Mouse (Mus musculus): ENCODE results near the gene Ppil1.

Gene Ppil1

DNA sequence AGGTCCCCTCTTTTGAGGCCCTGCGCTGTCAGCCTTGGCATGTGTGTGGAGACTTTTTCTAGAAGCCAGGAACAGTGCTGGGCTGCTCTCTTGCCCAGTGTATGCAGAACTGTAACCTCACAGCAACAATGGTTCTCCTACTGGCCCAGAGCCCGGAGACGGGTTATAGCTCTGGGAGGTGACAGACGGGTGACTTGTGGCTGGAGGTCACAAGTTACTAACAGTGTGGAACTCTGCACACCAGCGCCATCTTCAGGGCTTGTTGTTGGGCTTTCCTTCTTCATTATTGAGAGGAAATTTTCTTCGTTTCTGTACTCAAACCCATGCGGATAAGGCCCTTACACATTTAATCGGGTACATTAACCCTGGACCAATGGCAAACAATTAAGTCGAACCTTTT is 14.5 kb downstream of the Ppil1 start:
- no peak for DNase-seq

- no peak for DNase-seq
Measured at GRCm38 (mm10) chr17:29247881-29248280, 16.1 kb downstream of the Ppil1 start.

- DNase-seq: peak; percentile 41
Measured at GRCm38 (mm10) chr17:29246602-29247001, 17.4 kb downstream of the Ppil1 start.

DNA sequence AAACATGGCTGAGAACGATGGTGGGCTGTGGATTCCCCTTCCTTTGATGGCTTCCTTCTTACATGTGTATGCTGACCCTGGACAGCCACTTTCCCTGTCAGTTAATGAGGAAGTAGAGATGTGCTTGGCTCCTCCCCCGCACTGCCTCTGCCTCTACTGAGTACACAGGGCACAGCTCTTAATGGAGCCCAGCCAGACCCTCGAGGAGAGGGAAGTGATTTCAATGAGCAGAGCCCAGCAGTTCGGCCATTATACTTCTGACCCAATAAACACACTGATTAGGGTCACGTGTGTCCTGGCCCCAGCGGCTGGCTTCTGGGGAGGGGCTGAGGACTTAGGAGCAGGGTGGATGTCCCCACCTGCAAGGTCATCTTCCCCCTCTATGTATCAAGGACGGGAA is 18.3 kb downstream of the Ppil1 start:
- no peak for DNase-seq

GRCm38 (mm10) chr17:29244912-29245311 is 19.1 kb downstream of the Ppil1 start:
- DNase-seq: no peak

DNA sequence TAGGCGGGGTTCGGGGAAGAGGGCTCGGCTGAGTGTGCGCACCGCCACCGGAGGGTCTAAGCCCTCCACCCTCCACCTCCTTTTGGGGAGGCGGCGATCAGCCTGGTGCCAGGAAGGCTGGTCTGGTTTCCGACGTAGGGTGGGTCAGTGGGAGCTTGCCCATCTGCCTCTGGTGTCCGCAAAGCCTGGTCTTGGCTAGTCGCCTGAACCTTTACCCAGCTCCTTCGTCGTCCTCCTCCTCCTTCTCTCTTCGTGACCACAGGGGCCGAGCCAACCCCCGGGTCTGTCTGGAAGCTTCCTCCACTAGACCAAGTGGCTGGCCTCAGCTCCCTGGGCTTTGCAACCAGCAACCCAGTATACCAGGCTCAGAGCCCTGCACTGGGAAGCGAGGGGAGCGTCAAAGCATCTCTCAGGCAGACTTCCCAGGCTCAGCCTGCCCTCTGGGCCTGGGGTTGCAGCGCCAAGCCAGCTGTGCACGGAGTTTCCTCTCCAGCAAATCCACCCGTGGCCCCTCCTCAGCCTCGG is 25.5 kb downstream of the Ppil1 start:
- peak; percentile 16 for DNase-seq

DNA sequence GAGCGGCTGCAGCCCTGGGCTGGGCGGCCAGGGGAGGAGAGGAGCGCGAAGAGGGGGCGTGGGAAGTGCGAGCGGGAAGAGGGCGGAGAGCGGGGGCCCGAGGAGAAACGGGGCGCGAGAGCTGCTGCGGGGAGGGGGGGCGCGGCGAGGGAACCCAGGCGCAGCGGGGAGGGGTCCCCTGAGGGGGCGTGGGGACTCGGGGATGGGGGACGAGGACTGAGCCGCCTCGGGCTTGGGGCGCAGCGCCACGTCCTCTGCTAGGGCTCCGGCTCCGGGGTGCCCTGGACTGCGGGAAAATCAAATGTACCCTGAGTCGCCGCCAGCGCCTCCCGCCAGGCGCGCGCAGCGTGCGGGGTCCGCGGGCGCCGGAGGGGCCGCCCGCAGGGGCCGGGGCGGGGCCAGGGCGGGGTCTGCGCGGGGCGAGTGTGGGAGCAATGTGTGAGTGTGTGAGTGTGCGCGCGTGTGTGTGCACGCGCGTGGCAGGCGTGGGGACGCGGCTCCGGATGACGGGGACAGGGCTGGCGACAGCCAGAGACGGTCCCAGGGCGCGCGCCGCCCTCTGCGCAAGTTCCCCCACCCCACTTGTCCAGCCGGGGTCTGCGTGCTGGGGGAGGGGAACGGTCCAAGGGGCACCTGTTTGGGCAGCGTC is 26.1 kb downstream of the Ppil1 start, which contains the start of gene Cpne5:
TSS of gene Cpne5 (minus strand) at position 396 of the 649 bp plus-strand sequence.
- peak; percentile 12 for DNase-seq

DNA sequence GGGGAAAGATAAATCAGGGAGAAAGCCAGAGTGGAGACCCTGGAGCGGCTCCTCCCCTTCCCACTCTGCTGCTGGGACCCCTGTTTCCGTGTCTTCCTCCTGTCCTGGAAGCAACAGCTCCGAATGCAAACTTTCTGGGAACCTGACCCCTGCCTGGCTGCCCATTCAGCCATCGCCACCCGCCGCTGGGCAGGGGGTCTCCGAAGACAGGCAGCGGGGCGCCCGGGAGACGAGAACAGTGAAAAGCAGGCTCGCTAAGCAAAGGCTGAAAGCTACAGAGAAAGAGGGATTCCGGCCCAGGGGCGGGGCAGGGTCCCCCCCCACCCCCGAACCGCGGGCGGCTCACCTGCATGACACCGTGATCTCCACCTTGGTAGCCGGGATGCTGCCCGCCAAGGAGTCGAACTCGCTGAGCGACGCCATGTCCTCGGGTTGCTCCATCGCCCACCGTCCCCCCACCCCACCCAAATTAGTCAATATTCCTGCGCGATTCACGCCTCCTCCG is 26.7 kb downstream of the Ppil1 start:
- DNase-seq: no peak

DNA sequence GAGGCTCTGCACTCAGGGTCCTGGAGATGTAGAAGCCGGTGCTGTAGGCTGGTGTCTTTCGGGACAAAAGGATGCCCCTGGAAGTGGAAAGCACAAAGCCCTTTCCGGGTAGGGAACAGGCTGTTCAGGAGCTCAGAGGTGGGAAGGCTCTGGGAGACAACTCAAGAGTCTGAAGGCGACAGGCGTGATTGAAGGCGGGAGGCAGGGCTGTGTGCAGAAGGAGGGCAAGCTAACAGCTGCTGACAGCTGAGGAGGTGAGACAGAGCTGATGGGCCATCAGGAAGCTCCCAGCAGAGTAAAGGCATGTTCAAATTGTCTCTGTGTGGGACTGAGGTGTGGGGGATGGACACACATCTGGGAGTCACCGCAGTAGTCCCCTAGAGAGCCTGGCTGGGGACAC is 27.9 kb downstream of the Ppil1 start:
- no peak for DNase-seq

- DNase-seq: no peak
Measured at GRCm38 (mm10) chr17:29231109-29231508, 32.9 kb downstream of the Ppil1 start.

DNA sequence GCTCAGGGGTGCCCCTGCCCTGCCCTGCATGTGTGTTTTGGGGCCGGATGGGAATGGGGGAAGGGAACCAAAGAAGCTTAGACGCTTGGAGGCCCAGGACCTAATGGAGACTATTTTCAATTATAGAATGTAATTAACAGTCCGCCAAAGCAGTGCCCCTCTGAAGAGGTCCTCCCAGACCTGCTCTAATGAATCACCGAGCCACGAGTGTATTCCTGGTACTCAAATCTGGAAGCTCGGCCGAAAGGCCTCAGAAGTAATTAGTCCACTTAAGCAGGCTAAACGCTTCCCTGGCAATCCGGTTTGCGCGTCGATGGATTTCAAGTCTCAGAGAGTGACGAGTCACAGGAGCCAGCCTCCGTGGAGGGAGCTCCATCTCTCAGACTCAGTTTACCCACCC is 43.4 kb downstream of the Ppil1 start:
- no peak for DNase-seq

DNA sequence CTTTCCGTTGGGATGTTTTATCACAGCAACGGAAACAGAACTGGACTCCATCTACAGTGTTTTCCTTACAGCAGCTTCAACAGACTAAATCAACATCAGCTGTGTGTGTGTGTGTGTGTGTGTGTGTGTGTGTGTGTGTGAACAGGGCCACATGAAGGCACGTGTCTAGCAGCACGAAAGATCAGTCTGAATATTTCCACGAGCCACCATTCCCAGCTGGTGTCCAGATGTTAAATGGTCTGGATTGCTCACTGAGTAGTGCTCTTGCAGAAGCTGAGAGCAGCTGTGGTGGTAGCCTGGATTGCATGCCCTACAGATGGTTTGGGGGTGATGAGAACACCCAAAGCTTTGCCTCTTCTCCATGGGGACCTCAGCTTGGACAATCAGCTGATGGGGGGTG is 46.0 kb downstream of the Ppil1 start:
- no peak for DNase-seq

GRCm38 (mm10) chr17:29216078-29216477 is 47.9 kb downstream of the Ppil1 start:
- DNase-seq: no peak

DNA sequence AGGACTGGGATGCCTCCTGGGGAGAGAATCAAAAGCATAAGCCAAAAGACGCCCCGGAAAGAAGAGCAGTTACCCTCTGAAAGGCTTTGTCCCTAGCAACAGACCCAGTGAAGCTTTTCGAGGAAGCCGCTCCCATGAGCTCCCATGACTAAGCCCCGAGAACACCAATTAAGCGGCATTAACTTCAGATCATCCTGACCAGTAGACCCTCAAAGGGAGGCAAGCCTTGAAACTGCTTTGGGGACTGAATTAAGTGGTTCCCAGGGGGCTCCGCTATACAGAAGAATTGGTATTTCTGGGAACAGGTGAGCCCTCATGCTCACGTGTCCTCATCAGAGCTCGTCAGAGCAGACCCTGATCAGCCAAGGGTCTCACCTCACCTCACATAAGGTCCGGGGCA is 49.3 kb downstream of the Ppil1 start:
- DNase-seq: no peak

- no peak for DNase-seq
Measured at GRCm38 (mm10) chr17:29214193-29214456, 49.9 kb downstream of the Ppil1 start.

- DNase-seq: no peak
Measured at GRCm38 (mm10) chr17:29213381-29214192, 50.4 kb downstream of the Ppil1 start.

DNA sequence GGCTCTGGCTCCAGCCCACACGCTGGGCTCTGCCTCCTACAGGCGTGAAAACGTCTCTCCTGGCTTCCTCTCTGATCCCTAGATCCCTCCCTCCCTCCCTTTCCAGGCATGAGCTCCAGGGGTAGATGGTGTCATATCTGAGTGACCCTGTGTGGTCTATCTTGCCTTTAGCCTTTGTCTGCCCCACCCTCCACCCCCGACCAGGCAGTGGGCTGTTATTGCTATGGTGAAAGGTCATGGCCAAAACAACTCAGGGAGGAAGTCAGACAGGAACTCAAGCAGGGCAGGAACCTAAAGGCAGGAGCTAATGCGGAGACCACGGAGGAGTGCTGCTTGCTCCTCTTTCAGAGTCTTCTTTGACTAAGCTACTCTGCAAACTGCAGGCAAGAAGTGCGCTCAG is 52.1 kb downstream of the Ppil1 start:
- DNase-seq: no peak

GRCm38 (mm10) chr17:29210037-29210436 is 53.9 kb downstream of the Ppil1 start:
- no peak for DNase-seq

DNA sequence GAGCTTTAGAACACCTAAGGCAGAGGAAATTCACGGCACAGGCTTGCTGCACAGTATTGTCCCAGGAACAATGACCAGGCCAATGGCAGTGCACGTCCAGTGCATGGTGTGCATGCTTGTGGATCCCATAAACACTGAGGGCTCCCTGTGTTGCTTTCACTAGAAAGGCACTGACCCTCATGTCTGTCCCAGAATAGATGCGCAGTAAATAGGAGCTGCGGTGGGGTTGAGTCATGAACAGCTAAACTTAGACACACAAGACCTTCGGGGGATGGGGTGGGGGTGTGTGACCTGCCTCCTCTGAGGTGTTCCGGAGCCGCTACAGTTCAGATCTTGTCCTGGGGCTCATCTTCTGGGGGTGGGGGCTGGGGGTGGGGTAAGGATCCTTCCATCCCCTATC is 57.9 kb downstream of the Ppil1 start:
- DNase-seq: no peak

GRCm38 (mm10) chr17:29202604-29203003 is 61.4 kb downstream of the Ppil1 start:
- no peak for DNase-seq
